Mouse (Mus musculus) fibroblast of lung, adult 2 months (primary cell): ENCODE measurements at regions not wholly inside any gene's neighbourhood (a gene's known extent, or its start where the extent isn't known, plus 50 kb on each side); places are given as distances from the start of the nearest gene placed in this dataset.

Experiments
- DNase-seq: peaks from one replicate; pipeline ENCODE4 v3.0.0-alpha.2; 2011; ENCODE audit warnings: low read depth

DNA sequence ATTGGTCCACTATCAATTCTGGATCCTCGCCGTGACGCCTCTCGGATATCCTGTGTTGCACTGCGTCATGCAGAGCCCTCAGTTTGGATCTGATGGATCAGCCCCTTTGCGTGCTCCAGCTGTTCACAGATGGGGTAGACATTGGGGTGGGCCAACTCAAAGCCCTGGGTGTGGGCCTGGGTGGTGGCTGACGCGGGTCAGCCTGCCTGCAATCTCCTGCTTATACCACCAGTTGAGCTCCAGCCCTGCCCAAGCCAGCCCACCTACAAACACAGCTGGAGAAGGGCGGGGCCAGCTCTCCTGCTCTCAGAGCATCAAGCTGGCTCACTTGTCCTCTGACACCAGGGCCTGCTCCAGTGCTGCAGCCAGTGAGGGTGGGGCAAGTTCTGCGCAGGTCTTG is 73.1 kb downstream of the Rps15a start:
- no peak for DNase-seq

DNA sequence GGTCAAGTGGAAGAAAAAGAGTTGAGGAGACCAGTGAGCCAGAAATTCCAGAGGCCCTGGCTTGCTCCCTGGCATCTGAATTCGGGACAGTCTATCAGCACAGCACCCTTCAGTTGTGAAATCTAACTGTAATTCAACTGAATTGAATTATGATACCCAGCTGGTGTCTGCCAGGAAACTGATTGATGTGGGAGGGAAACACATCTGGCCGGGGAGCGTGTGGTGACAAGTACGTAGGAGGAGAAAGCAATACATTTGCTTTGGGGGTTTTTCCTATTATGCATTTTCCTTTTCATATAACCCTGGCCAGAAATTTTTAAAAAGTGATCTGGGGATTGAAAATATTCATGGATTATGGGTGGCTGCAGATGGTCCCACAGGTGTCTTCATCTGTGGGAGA is 76.1 kb downstream of the Rps15a start:
- no peak for DNase-seq

GRCm38 (mm10) chr7:118037062-118037461 is 78.9 kb downstream of the Rps15a start:
- no peak for DNase-seq

- no peak for DNase-seq
Measured at GRCm38 (mm10) chr7:118026106-118026526, 89.9 kb downstream of the Rps15a start.

- DNase-seq: no peak
Measured at GRCm38 (mm10) chr7:118004620-118005019, 111.4 kb downstream of the Rps15a start.

GRCm38 (mm10) chr7:118001881-118002280 is 114.1 kb downstream of the Rps15a start:
- no peak for DNase-seq

GRCm38 (mm10) chr7:118001121-118001520 is 114.9 kb downstream of the Rps15a start:
- peak; percentile 0 for DNase-seq

DNA sequence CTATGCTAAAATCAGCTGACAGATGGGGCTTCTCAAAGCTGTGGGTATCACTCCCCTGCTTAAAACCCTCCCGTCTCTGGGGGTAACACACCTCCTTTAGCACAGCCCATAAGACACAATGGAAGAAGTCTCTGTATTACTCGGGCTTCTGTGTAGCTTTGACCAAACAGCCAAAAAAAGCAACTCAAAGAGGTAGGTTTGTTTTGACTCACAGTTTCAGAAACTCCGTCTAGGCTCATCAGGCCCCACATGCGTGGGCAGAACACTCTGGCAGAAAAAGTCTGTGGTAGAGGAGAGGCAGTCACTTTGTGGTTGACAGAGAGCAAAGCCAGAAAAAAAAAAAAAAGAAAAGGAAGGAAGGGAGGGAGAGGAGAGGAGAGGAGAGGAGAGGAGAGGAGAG is 133.8 kb downstream of the Rps15a start:
- DNase-seq: no peak

DNA sequence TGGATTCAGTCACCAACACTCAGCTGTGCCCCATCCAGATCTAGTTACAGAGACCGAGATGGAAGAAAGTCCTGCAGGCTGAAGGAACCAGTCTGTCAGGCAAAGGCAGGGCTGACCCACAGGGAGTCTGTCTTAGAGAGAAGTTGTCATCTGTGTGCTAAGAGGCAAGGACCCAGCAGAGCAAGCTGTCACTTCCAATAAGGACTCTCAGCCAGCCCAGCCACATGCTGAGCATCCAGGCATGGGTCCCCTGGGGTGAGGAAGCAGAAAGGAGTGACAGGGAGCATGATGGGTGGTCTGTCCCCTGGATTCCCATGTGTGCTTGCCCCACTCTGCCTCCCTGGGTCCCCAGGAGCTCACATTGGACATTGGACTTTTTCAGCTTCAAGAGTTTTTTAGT is 144.8 kb downstream of the Rps15a start:
- DNase-seq: no peak

DNA sequence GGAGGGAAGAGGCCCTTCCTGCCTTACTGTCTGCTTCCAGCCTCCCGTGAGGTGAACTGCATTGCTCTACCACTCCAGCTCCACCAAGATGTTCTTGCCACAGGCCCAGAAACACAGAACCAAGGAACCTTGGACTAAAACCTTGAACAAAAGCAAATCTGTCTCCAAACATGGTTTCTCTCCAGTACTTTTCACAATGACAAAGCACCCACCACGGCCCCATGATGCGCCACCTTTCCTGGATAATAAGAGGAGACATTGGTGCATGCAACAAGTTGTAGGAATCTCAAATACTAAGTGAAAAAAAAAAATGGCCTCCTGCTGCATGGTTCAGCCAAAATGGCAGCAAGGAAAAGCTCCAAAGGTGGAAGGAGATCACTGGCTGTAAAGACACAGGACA is 172.6 kb downstream of the Rps15a start:
- no peak for DNase-seq

- no peak for DNase-seq
Measured at GRCm38 (mm10) chr7:117939618-117940017, 176.4 kb downstream of the Rps15a start.

- no peak for DNase-seq
Measured at GRCm38 (mm10) chr7:117934908-117935307, 181.1 kb downstream of the Rps15a start.

DNA sequence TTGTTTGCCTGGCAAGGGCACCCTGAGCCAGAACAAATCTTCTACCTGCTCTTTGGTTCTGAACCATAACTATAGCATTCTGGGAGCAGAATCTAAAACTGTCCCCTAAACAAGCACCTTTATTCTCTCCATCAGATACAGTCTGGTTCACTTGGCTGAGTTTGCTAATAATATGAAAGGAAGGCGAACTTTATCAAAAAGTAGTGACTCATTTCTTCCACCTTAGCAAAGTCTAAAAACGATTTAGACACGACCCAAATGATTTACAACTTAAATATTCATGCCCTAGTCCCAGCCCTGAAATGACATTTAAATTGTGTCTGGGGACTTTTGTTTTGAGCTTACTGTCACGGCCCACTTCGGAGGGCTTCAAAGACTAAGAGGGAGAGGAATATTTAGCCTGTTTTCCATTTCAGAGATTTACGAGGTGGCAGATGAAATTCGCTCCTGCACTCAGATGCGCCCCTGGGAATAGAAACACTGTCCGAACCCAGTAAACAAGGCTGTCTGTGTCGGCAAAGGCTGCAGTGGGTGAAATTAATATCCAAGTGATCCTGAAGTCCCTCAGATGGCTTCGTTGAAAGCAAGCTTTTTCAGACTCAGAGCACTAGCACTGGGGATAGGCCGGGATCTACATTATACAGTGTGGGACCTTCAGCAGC is 184.6 kb downstream of the Rps15a start:
- DNase-seq: no peak

DNA sequence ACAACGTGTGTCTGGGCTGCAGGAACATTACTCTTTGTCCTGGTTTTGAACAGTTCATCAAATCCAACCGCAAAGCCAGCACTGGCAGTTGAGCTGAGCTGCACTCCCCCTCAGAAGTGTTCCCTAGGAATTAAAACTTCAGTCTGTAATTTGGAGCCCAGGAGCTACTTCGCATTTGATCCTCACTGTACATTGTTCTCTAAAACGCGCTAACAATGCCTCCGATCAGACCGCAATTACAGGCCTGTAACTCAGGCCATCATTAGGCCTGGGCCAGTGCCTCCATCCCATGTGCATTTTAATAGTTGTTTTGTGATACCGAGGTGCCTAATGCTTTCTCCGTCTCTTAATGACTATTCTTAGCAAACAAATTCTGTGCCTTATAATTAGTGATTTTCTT is 185.6 kb downstream of the Rps15a start:
- DNase-seq: no peak

DNA sequence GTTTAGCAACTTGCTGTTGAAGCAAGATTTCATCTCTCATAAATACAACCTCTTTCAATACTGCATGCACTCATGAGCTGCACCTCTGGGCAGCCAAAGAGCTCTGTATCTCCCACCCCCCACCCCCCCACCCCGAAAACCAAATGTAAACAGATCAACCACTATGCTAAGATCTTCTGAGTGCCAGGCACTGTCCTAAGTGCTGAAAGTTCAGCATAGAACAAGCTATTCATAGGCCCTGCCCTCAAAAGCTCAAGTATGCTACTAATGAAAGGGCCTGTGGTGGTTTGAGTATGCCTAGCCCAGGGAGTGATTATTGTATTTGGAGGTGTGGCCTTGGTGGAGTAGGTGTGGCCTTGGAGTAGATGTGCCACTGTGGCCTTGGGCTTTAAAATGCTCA is 189.6 kb downstream of the Rps15a start:
- DNase-seq: no peak

DNA sequence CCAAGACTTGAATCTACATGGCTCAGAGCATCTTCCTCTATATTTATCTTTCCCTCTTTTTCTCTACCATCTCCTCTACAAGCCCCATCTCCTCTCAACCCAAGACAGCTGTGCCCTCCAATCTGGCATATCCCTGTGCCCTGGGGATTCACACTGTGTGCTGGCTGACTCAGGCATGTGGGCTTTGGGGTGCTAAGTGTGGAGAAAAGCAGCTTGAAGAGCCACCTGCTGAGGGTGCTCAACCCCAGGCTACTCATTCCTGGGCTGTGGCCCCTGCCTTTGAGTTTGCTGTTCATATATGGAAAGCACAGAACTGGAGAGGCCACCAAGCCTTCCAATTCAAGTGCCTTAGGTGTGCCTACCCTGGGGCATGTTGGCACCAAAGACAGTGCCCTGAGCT is 193.7 kb downstream of the Rps15a start:
- no peak for DNase-seq

DNA sequence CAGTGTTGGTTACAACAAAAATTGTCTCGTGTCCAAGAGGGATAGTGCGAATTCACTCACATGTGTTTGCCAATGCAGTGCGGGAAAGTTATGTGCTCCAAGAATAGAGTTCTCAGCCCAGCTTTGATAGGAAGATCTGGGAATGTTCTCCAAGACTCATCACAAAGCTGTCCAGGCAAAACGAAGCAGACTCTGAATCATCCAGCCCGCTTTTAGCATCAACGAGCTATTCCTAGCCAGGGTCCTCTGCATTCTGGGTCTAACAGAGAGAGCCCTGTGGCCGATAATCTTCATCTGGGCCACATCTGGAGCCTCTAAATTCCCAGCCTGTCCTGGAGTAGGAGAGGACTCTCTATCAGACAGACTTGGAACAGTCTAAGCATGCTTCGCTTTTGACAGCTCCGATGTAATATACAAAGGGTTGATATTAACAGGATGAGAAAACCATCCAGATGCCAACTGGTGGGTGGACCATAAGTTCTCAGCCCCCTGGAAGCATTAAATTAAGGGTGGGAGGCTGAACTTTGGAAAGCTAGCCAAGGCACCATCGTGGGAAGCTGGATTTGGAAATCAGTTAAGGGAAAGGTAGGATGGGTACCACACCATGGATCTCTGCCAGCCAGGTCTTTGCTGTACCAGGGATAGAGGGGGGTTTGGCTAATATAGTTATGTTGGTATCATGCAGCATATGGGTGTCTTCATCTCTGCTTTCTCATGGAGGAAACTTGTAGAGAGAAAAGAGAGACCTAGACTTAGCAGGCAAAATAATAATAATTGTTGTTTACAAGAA is 197.6 kb downstream of the Rps15a start:
- no peak for DNase-seq

DNA sequence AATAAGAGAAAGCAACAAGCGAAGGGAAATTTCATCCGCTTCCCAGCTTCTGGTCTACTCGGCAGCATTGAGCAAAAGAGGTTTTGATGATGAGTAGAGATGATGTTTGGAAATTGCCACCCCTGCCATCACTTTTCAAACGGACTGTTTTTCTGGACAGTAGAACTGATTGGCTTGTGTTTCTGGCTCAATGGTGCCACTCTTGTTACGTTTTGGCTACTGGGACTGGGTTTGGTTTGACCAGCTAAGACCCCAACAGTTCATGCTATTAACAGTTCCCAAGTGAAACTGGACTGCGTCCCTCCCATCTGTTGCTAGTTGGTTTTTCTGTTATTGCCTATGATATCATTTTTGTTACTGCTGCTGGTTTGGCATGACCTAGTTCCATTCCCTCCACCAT is 199.1 kb downstream of the Rps15a start:
- DNase-seq: no peak

GRCm38 (mm10) chr7:117912453-117912852 is 203.5 kb downstream of the Rps15a start:
- no peak for DNase-seq

- DNase-seq: no peak
Measured at GRCm38 (mm10) chr7:117911062-117911461, 204.9 kb downstream of the Rps15a start.

GRCm38 (mm10) chr7:117896528-117896927 is 219.5 kb downstream of the Rps15a start:
- DNase-seq: no peak

GRCm38 (mm10) chr7:117887288-117887687 is 228.7 kb downstream of the Rps15a start:
- no peak for DNase-seq

DNA sequence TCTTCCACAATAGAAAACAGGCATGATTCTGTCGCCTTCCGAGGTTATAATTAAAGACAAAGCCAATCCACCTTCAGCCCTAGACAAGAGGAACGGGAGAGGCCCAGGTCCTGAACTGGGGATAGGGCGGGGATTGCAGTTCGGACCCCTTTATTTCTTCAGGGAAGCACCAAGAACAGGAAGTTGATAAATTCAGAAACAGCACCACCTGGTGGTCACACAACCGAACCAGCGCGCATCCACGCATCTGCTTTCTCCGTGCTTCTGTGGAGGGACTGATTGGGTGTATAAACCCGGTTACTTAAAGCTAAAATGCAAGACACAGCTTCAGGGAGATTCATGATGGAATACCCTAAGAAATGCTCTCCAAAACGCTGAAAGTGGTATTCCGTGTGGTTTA is 233.2 kb downstream of the Rps15a start:
- peak; percentile 33 for DNase-seq

GRCm38 (mm10) chr7:117878903-117879302 is 237.1 kb downstream of the Rps15a start:
- no peak for DNase-seq
